Mouse (Mus musculus): ENCODE measurements around the gene Lsm14b. TPM values are rescaled to one million over a fixed set of nuclear protein-coding genes. Genes with fewer than 3 reads are reported as not detected.

The Lsm14b gene
- total and polyA plus RNA-seq, 3 experiments, result 34.2 to 44.4 TPM; not detected in 1

DNA sequence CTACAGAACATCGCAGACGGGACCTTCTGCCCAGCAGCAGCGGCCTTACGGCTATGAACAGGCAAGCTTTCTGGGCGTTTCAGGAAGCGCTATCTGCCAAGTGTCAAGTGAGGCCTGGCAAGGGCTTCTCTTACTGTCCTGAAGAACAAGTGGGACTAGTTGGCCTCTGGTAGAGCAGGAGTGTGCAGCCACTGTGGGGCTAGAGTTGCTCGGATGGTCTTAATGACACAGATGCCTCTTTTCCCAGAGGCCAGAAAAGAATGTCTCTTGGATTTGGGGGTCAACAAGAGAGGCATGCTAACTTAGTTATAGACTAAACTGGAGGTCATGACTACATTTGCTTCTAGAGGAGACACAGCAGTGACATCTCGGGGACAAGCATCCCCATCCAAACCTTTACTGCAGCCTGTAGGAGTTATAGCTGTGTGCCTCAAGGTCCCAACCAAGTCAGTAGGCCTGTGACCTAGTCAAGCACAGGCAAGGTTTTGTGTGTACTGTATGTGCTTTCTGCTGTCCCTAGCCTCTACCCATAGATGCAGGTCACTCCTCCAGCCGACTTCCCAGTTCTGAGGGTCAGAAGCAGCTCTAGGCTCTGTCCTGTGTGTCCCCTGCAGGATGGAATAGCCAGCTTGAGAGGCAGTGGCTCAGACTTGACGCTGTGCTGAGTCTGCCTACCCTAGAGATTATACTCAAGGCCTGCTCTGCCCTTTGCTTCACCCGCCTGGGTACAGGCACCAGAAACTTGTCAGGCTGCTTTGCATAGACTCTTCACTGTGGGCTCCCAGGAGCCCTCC, 38.7 kb downstream of the Lsm14b start:
- no peaks in the 10 kb centered on the region for H3K27me3 ChIP-seq (ENCODE audit: control insufficient read depth in 1 of 2, insufficient read depth in 2 of 2, low read length in 2 of 2)
- no peaks in the 10 kb centered on the region for H3K36me3 ChIP-seq (ENCODE audit: control insufficient read depth in 1 of 2, insufficient read depth in 2 of 2, low read length in 2 of 2)

GRCm38 (mm10) chr2:180069770-180070480, 45.1 kb downstream of the Lsm14b start:
- peaks cover 10% of the 10 kb centered on the region for H3K79me2 ChIP-seq (ENCODE audit: control insufficient read depth, insufficient read depth, low read length, poor library complexity)
- peaks cover 0 to 8% of the 10 kb centered on the region in 2 experiments; a peak in 3 of 4 replicates for H3K4me1 ChIP-seq (ENCODE audit: control insufficient read depth in 1 of 2, insufficient read depth in 2 of 2, low read length in 2 of 2)
- no peaks in the 10 kb centered on the region for H3K9me3 ChIP-seq (replicated peaks; ENCODE audit: insufficient read depth, low read length)
- TF ChIP-seq USF2 (IDR thresholded peaks at IDR 0.05; ENCODE audit: borderline replicate concordance in 1 of 2, insufficient read depth in 1 of 2, low read depth in 1 of 2, low read length in 2 of 2) (no peak), JUND (IDR thresholded peaks at IDR 0.05; ENCODE audit: low read depth, low read length) (no peak), MEF2A (IDR thresholded peaks at IDR 0.05; ENCODE audit: extremely low read depth, insufficient replicate concordance, low read depth, low read length, poor library complexity, severe bottlenecking) (no peak), EP300 (IDR thresholded peaks at IDR 0.05; ENCODE audit: low read depth in 1 of 2, low read length in 2 of 2) (no peak)
- peak overlapping the region; percentile 99 for H3K9ac ChIP-seq (ENCODE audit: control insufficient read depth, low read depth, low read length, poor library complexity, severe bottlenecking)
- peak overlapping the region; percentile 76 for H3K27ac ChIP-seq (ENCODE audit: control insufficient read depth, low read depth, low read length)
- H3K36me3 ChIP-seq (ENCODE audit: control insufficient read depth in 1 of 2, insufficient read depth in 2 of 2, low read length in 2 of 2), result peaks cover 0 to 5% of the 10 kb centered on the region in 2 experiments; a peak in 2 of 4 replicates
- no peaks in the 10 kb centered on the region for H3K27me3 ChIP-seq (ENCODE audit: control insufficient read depth in 1 of 2, insufficient read depth in 2 of 2, low read length in 2 of 2)
- H3K4me3 ChIP-seq (ENCODE audit: control insufficient read depth in 1 of 2, insufficient read depth in 1 of 2, low read depth in 2 of 2, low read length in 2 of 2), result peak overlapping the region; percentile 86 to 92
- no peak for DNase-seq (ENCODE audit: low read depth, low spot score)

More for the DNA sequence above, 38.7 kb downstream of the Lsm14b start:
- TF ChIP-seq POLR2AphosphoS5 (IDR thresholded peaks at IDR 0.05; ENCODE audit: borderline replicate concordance, low read depth, low read length), result no peak
- no peak for TF ChIP-seq POLR2AphosphoS2 (IDR thresholded peaks at IDR 0.05; ENCODE audit: low read length)
- TF ChIP-seq ZMIZ1 (IDR thresholded peaks at IDR 0.05; ENCODE audit: low read depth, low read length), result no peak
- no peak for TF ChIP-seq GATA1 (IDR thresholded peaks at IDR 0.05; ENCODE audit: low read depth, low read length)
- no peak for TF ChIP-seq MAZ (IDR thresholded peaks at IDR 0.05; ENCODE audit: low read depth, low read length)
- no peak for TF ChIP-seq MYC (IDR thresholded peaks at IDR 0.05; ENCODE audit: low read depth, low read length)
- no peak for TF ChIP-seq ZC3H11A (IDR thresholded peaks at IDR 0.05; ENCODE audit: low read depth, low read length)
- TF ChIP-seq POLR2A (IDR thresholded peaks at IDR 0.05; ENCODE audit: control insufficient read depth in 1 of 2, insufficient read depth in 1 of 2, low read depth in 1 of 2, low read length in 2 of 2, poor library complexity in 1 of 2), result no peak
- TF ChIP-seq KAT2A (conservative IDR thresholded peaks at IDR 0.05; ENCODE audit: low read depth, low read length), result no peak
- no peak for TF ChIP-seq USF1 (IDR thresholded peaks at IDR 0.05; ENCODE audit: low read depth, low read length)
- TF ChIP-seq CHD1 (IDR thresholded peaks at IDR 0.05; ENCODE audit: low read depth, low read length), result no peak
- TF ChIP-seq TAL1 (IDR thresholded peaks at IDR 0.05; ENCODE audit: low read length), result no peak
- TF ChIP-seq NELFE (IDR thresholded peaks at IDR 0.05; ENCODE audit: low read depth, low read length), result no peak
- Histone ChIP-seq H3K4me3 (ENCODE audit: control insufficient read depth in 1 of 2, insufficient read depth in 1 of 2, low read depth in 2 of 2, low read length in 2 of 2) (no peak overlapping the region), H3K4me1 (ENCODE audit: control insufficient read depth in 1 of 2, insufficient read depth in 2 of 2, low read length in 2 of 2) (no peaks in the 10 kb centered on the region), H3K9ac (ENCODE audit: control insufficient read depth, low read depth, low read length, poor library complexity, severe bottlenecking) (no peak overlapping the region), H3K9me3 (replicated peaks; ENCODE audit: insufficient read depth, low read length) (no peaks in the 10 kb centered on the region), H3K27ac (ENCODE audit: control insufficient read depth, low read depth, low read length) (no peak overlapping the region), H3K79me2 (ENCODE audit: control insufficient read depth, insufficient read depth, low read length, poor library complexity) (no peaks in the 10 kb centered on the region)
- DNase-seq (ENCODE audit: low read depth, low spot score), result no peak
